23 mouse cellular contexts compared by ENCODE assay signal in genomic region chr10:97484049-97484448, GRCm38 (mm10). TPM values are rescaled to one million over a fixed set of nuclear protein-coding genes. Genes with fewer than 3 reads are reported as not detected.
DNase-seq lines count a peak whose midpoint lies in the region; ATAC-seq and TF ChIP-seq lines count a peak whose summit lies in the region.
"Had no signal": no experiment of that assay in that cellular context is flagged by ENCODE, and none has a peak within 500 bp of the region (broad histone marks: within the 10 kb centered on the region; RNA-seq: fewer than 3 reads in every experiment).

No protein-coding gene starts in this region.

- H3K9ac ChIP-seq in lung, embryonic 14.5 days = no peak overlapping the region
- H3K9ac ChIP-seq: forebrain, embryonic 15.5 days; heart, embryonic 13.5 days; hindbrain, embryonic 12.5 days; limb, embryonic 12.5 days; liver, embryonic 12.5 days; midbrain, embryonic 12.5 days had no signal

- DNase-seq in kidney, adult 2 months = peak; percentile 28
- DNase-seq in kidney, adult 8-10 months = no peak
- peak; percentile 79 for DNase-seq in lung, embryonic 14.5 days
- DNase-seq in lung, postnatal 14 days = no peak
- DNase-seq in adipocyte (ENCODE audit: low spot score) = peak; percentile 36
- DNase-seq in yolk sac, embryonic 10.5 days (ENCODE audit: low spot score) = peak; percentile 28
- DNase-seq in layer of hippocampus, adult 9-10 months (ENCODE audit: low spot score) = no peak
- DNase-seq: adrenal gland, postnatal 10 days; B cell, adult 2 months; cerebellum, adult 2 months; cerebellum, postnatal 25 days; gastrocnemius, postnatal 25 days; heart, adult 18-20 months; heart, postnatal 14 days had no signal

- no peaks in the 10 kb centered on the region for H3K9me3 ChIP-seq in lung, embryonic 14.5 days (ENCODE audit: low read depth, low read length)
- H3K9me3 ChIP-seq: forebrain, embryonic 15.5 days; heart, embryonic 13.5 days; hindbrain, embryonic 12.5 days; limb, embryonic 12.5 days; liver, embryonic 12.5 days; midbrain, embryonic 12.5 days had no signal

- TF ChIP-seq CTCF in kidney, adult 2 months (conservative IDR thresholded peaks at IDR 0.05; ENCODE audit: insufficient read depth, insufficient read length, low read depth, low read length) = no peak
- no peak for TF ChIP-seq CTCF in lung, embryonic 14.5 days (IDR thresholded peaks at IDR 0.05; ENCODE audit: low read depth)

- H3K36me3 ChIP-seq in kidney, adult 2 months (ENCODE audit: control insufficient read depth, insufficient read depth, low read length) = no peaks in the 10 kb centered on the region
- no peaks in the 10 kb centered on the region for H3K36me3 ChIP-seq in lung, embryonic 14.5 days (ENCODE audit: insufficient read depth)
- H3K36me3 ChIP-seq: forebrain, embryonic 15.5 days; heart, embryonic 13.5 days; hindbrain, embryonic 12.5 days; limb, embryonic 12.5 days; liver, embryonic 12.5 days; midbrain, embryonic 12.5 days had no signal

- no peaks in the 10 kb centered on the region for H3K4me1 ChIP-seq in kidney, adult 2 months (ENCODE audit: control insufficient read depth, insufficient read depth, low read length)
- H3K4me1 ChIP-seq in lung, embryonic 14.5 days (ENCODE audit: insufficient read depth) = peaks cover 3% of the 10 kb centered on the region; the same call in 1 of the 2 replicates
- H3K4me1 ChIP-seq: liver, embryonic 12.5 days had no signal

- peak; percentile 52 for ATAC-seq in lung, embryonic 14.5 days (ENCODE audit: insufficient read depth)
- ATAC-seq: activated CD4-positive, CD25-positive, alpha-beta regulatory T cell, adult 4 months; forebrain, embryonic 15.5 days; intestine, postnatal 0 days; liver, embryonic 12.5 days; lung, postnatal 0 days had no signal

- no peak overlapping the region for H3K4me3 ChIP-seq in kidney, adult 2 months (ENCODE audit: insufficient read depth, low read depth, low read length)
- H3K4me3 ChIP-seq in lung, embryonic 14.5 days (ENCODE audit: low read depth, low read length) = no peak overlapping the region
- H3K4me3 ChIP-seq: forebrain, embryonic 15.5 days; heart, embryonic 13.5 days; hindbrain, embryonic 12.5 days; limb, embryonic 12.5 days; liver, embryonic 12.5 days; midbrain, embryonic 12.5 days had no signal

- H3K4me2 ChIP-seq in lung, embryonic 14.5 days = no peak overlapping the region
- H3K4me2 ChIP-seq: forebrain, embryonic 15.5 days; heart, embryonic 13.5 days; hindbrain, embryonic 12.5 days; limb, embryonic 12.5 days; liver, embryonic 12.5 days; midbrain, embryonic 12.5 days had no signal

- no peak overlapping the region for H3K27ac ChIP-seq in kidney, adult 2 months (ENCODE audit: insufficient read depth, low read depth, low read length)
- H3K27ac ChIP-seq in lung, embryonic 14.5 days (ENCODE audit: low read depth) = no peak overlapping the region
- H3K27ac ChIP-seq: forebrain, embryonic 15.5 days; heart, embryonic 13.5 days; hindbrain, embryonic 12.5 days; limb, embryonic 12.5 days; liver, embryonic 12.5 days; midbrain, embryonic 12.5 days had no signal

- no peak for TF ChIP-seq POLR2A in kidney, adult 2 months (IDR thresholded peaks at IDR 0.05; ENCODE audit: low read depth, low read length)

- no peaks in the 10 kb centered on the region for H3K27me3 ChIP-seq in kidney, adult 2 months (replicated peaks; ENCODE audit: control insufficient read depth, insufficient read depth, low read length)
- no peaks in the 10 kb centered on the region for H3K27me3 ChIP-seq in lung, embryonic 14.5 days (ENCODE audit: insufficient read depth, low read length)
- H3K27me3 ChIP-seq: forebrain, embryonic 15.5 days; heart, embryonic 13.5 days; hindbrain, embryonic 12.5 days; limb, embryonic 12.5 days; liver, embryonic 12.5 days; midbrain, embryonic 12.5 days had no signal

- 52% methylated on average over 2 of the region's 2 CpGs for whole genome bisulfite sequencing in kidney, adult 2 months
- WGBS in lung, embryonic 14.5 days = 23% methylated on average over 2 of the region's 2 CpGs

RNA-seq across cellular contexts. Expression of gene Dcn, which starts 4.6 kb away (rescaled TPM):
- polyA plus RNA-seq in kidney, adult 2 months (2012; rRNA removed) = 97.6 and 106 TPM in 2 replicates
- polyA plus RNA-seq in lung, embryonic 14.5 days (2014; fragmentation: Nextera tagmentation; extraction: Ambion mirVana) = 117 and 150 TPM in 2 replicates
- polyA plus RNA-seq: activated CD4-positive, CD25-positive, alpha-beta regulatory T cell, adult 4 months had no signal

Comparison
In these comparisons a context has a peak if more than half of its experiments do, and no peak if none do; other contexts are left out.
1. DNase-seq: peak in kidney, adult 2 months (single experiment), lung, embryonic 14.5 days (single experiment), adipocyte (single experiment) and yolk sac, embryonic 10.5 days (single experiment); none in kidney, adult 8-10 months (0 of 2), lung, postnatal 14 days (single experiment) and layer of hippocampus, adult 9-10 months (single experiment).